Mouse (Mus musculus) MN1 (cell line): ENCODE measurements around the gene Adarb1.

Experiments used
- DNase-seq: peaks from one replicate; pipeline ENCODE4 v3.0.0-alpha.2; 2016; ENCODE audit warnings: low spot score

Adarb1 gene

GRCm38 (mm10) chr10:77260166-77260875 is 157.7 kb downstream of the Adarb1 start:
- no peak for DNase-seq

DNA sequence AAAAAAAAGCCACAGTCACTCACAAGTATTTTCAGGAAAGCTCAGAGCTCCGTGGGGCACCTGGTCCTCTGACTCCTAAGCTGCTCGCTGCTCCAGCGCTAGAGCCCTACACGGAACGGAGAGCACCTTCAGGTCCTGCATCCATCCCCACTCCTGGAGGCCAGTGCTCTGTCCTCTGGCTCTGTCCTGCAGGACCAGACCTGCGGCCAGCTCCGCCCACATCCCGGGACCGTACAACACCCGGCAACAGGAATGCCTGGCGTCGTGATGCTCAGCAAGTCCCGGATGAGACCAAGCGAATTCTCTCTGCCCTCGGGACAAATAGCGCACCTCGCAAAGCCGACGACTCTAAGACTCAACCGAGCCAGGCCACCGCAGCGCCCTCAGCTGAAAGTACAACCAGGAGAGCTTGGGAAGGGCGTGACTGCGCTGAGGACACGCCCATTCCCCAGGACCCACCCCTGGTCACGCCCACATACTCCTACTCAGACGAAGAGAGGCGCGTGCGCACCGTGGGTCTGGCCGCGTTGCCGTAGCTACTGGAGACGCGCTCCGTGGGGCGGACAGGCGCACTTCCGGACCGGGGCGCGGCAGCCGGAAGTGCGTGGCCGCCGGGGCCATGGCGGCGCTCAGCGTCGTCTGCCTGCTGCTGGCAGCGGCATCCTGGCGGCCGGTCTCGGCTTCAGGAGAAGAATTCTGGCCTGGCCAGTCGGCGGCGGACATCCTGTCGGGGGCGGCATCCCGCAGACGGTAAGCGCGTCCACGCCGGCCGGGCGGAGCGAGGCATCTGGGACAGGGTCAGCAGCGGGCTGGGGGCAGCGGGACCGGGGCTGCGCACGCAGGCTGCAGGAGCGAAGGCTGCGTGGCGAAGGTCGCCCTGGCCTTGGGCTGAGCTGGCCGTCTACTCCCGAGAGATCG is 159.1 kb downstream of the Adarb1 start, which contains the start of gene Pofut2:
TSS of gene Pofut2 (plus strand) at position 515 of the 918 bp plus-strand sequence.
- peak; percentile 100 for DNase-seq

DNA sequence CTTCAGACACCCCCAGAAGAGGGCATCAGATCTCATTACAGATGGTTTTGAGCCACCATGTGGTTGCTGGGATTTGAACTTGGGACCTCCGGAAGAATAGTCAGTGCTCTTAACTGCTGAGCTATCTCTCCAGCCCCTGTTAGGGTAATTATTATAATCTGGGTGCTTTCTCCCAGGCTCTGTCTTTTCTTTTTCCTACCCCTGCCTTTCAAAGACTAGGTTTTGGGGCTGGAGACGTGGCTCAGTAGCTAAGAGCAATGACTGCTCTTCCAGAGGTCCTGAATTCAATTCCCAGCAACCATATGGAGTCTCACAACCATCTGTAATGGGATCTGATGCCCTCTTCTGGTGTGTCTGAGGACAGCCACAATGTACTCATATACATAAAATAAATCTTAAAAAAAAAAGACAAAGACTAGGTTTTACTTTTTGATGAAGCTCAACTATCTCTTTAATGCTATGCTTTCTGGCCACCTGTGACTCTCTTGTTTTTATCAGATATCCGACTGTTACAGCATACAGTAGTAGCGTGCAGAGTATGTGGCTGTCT is 160.0 kb downstream of the Adarb1 start:
- no peak for DNase-seq

- DNase-seq = no peak
Observed at GRCm38 (mm10) chr10:77255676-77256075, 162.4 kb downstream of the Adarb1 start.

GRCm38 (mm10) chr10:77255231-77255630 is 162.8 kb downstream of the Adarb1 start:
- no peak for DNase-seq

- peak; percentile 92 for DNase-seq
Observed at GRCm38 (mm10) chr10:77252790-77253189, 165.3 kb downstream of the Adarb1 start.

DNA sequence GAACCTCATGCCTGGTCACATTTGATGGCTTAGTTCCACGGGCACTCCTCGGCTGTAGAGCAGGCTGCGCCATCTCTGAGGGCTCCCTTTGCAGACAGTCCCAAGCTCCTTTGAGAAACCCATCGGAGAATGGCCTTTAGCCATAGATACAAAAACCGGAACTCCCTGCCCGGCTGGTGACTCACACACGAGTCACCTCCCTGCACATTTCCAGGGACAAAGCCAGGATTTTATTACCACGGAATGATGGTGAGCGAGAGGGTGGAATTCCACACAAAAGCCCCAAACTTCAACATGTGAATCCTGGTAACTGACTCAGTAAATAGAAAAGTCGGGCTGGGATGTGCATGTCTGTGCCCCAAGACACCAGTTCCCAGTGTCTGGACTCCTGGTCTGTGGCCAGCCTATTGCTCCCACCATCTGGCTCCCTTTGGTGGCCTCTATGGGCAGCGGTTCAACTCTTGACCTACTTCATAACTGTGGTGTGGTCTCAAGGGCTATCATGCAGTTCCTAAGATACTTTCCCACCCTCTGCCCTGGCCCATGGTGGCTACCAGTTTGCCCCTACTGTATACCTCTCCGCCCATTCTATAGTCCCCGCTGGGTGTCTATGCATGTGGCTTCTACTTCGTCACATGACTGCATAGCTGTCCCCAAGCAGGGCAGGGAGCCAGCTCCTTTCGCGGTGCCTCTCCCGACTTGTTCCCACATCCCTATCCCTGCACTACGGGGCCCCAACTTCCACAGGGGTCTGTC is 166.1 kb downstream of the Adarb1 start:
- peak; percentile 82 for DNase-seq

DNA sequence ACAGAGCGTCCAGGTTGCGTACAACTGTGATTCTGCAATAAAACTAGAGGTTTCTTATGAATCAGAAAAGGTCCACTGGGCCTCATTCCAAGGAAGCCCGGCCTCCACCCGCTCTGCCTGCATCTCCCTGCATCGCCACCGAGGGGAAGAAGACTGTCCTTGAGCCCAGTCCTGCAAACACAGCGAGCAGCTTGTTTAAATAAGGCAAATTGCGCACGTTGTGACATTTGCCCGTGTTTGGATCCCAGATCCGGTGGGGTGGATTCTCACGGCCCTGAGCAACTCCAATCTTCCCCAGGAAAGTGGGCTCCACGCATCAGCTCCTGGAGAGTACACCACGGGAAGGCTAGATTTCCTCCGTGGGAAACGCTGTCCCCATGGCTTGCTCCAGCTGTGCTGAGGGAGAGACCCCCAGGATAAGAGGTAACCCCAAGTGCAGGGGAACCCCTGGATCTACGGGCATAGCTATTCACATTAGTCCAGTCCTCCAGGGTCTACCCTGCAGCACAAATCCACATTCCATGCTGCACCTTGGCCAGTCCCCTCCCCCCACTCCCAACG is 166.8 kb downstream of the Adarb1 start:
- DNase-seq = peak; percentile 79

DNA sequence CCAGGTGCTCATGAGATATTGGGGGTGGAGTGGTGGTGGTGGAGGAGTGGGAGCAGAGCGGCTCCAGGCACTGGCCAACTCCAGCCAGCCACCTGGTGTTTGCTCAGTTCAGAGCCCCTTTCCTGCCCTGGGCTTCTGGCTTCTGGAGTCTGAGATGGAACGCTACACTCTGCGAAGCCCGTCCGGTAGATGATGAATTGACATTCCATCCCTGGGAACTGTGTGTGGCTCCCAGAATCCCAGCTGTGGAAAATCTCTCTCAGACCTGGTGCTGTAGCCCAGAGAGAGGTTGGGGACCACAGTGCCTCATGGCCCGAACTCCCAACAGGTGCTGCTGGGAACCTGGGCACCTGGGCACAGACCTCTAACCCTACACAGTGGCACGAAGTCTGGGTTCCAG is 170.4 kb downstream of the Adarb1 start:
- DNase-seq = no peak

GRCm38 (mm10) chr10:77247048-77247447 is 171.0 kb downstream of the Adarb1 start:
- no peak for DNase-seq

DNA sequence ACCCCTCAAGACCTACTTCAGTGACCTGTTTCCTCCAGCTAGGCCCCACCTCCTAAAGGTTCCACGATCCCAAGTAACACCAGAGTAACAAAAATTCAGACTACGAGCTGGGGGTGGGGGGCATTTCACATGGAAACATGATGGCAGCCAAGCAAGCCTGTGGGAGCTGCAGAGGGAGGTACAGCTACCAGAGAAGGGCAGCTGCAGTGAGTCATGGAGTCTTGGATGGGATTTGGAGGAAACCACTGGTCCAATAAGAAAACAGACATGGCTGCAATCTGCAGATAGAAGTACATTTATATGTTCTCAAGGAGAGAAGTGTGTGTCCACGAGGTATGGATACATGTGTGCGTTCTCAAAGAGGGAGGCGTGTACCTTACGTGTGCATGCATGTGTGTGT is 173.3 kb downstream of the Adarb1 start:
- DNase-seq = no peak

DNA sequence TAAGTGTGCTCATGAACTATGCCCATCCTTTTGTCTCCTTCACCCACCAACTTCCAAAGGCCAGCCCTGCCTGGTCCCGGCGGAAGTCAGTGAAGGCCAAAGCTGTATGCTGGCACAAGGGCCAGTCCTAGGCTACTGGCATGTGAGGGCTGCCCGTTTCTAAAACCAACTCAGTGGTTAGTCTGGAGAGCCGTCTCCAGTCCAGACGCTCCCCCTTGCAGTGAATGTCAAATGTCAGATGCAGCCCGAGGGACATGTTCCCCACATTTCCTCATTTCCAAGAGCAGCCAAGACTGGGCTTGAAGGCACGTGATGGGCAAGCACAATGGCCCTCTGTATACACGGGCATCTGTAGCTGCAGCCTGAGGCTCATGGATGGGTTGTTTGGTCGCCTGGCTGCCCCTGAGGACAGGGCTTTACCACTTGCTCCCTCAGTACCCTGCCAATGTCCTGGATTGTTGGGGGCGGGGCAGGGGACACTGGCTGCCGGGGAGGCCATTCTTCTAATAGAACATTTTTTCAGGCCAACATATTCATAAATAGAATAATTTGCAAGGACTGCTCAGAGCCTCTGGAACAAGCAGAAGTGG is 174.4 kb downstream of the Adarb1 start:
- no peak for DNase-seq

DNA sequence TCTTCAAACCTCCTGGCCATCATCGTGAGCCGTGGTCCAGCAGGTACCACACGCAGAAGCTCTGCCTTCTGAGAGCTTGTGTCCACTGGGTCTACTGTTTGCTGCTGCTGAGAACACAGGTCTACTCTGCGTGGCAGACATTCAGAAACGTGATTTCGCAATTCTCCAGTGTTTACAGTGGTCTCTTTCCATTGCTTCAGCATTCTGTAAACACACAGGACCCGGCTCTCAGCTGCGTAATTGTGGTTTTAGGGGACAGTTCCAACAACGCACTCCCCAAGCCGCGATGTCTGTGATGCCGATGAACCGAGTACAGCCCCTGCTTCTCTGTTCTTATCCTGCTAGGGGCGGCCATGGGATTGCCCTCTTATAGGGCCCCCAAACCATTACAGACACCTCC is 175.2 kb downstream of the Adarb1 start:
- DNase-seq = no peak

- DNase-seq = peak; percentile 66
Observed at GRCm38 (mm10) chr10:77242396-77242795, 175.7 kb downstream of the Adarb1 start.

- DNase-seq = no peak
Observed at GRCm38 (mm10) chr10:77240764-77241163, 177.3 kb downstream of the Adarb1 start.
